Comparison of ENCODE assay signal across 15 mouse cellular contexts in the genomic region with DNA sequence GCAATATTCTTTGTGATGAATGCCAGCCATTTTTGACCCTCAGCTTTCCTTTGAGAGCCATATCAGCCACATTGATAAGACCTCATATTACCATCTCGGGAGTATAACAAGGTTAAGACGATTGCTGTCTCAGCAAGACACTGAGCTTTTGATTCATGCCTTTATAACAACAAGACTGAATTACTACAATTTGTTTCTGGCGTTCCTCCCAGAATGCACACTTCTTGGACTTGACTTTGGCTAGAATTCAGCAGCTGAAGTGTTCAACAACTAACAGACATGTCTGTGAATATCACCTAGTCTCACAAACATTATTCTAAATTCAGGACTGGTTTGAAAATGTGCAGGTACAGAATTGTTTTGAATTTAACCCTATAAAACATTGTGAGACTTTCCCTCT.
"Had no signal": no experiment of that assay in that cellular context is flagged by ENCODE, and none has a peak within 500 bp of the region (broad histone marks: within the 10 kb centered on the region; RNA-seq: fewer than 3 reads in every experiment).

No protein-coding gene starts in this region.

- ATAC-seq: lung, postnatal 0 days; midbrain, embryonic 16.5 days had no signal

- H3K9ac ChIP-seq: limb, embryonic 15.5 days; liver, embryonic 13.5 days; midbrain, embryonic 12.5 days; stomach, embryonic 15.5 days had no signal

- H3K9me3 ChIP-seq: limb, embryonic 15.5 days; liver, embryonic 13.5 days; megakaryocyte, embryonic 14.5 days; midbrain, embryonic 12.5 days; stomach, embryonic 15.5 days had no signal

- H3K27me3 ChIP-seq: limb, embryonic 15.5 days; liver, embryonic 13.5 days; megakaryocyte, embryonic 14.5 days; midbrain, embryonic 12.5 days; stomach, embryonic 15.5 days had no signal

- H3K4me1 ChIP-seq: limb, embryonic 15.5 days; liver, embryonic 13.5 days; megakaryocyte, embryonic 14.5 days; midbrain, embryonic 12.5 days; stomach, embryonic 15.5 days had no signal

- DNase-seq: kidney, adult 8-10 months; kidney, postnatal 4 days; left cerebral cortex, postnatal 4 days; liver, embryonic 13.5 days; lung, adult 18-20 months; lung, postnatal 4 days; right cerebral cortex, postnatal 14 days; thymus, adult 2 months; thymus, postnatal 25 days had no signal

- H3K4me2 ChIP-seq: limb, embryonic 15.5 days; liver, embryonic 13.5 days; midbrain, embryonic 12.5 days; stomach, embryonic 15.5 days had no signal

- H3K27ac ChIP-seq: limb, embryonic 15.5 days; liver, embryonic 13.5 days; midbrain, embryonic 12.5 days; stomach, embryonic 15.5 days had no signal

- H3K36me3 ChIP-seq: limb, embryonic 15.5 days; liver, embryonic 13.5 days; midbrain, embryonic 12.5 days; stomach, embryonic 15.5 days had no signal

- H3K4me3 ChIP-seq: limb, embryonic 15.5 days; liver, embryonic 13.5 days; megakaryocyte, embryonic 14.5 days; midbrain, embryonic 12.5 days; stomach, embryonic 15.5 days had no signal
